Mouse (Mus musculus): ENCODE data around the gene Igfbp4. TPM values are rescaled to one million over a fixed set of nuclear protein-coding genes. Genes with fewer than 3 reads are reported as not detected.
A peak's percentile ranks its signal among the peaks of the same experiment; 100 is the strongest.

Igfbp4 gene
- polyA plus RNA-seq, 1 experiment: 274 TPM

GRCm38 (mm10) chr11:99010706-99011105 is 30.3 kb upstream of the Igfbp4 start:
- Histone ChIP-seq H3K4me1 (ENCODE audit: control insufficient read depth, insufficient read depth, insufficient read length) (no peaks in the 10 kb centered on the region), H3K27me3 (ENCODE audit: control insufficient read depth, insufficient read depth, low read length) (no peaks in the 10 kb centered on the region), H3K36me3 (ENCODE audit: control insufficient read depth, insufficient read depth, low read length) (no peaks in the 10 kb centered on the region; the same call in 1 of the 2 replicates), H3K4me3 (ENCODE audit: extremely low read depth, insufficient read depth, insufficient read length) (no peak overlapping the region), H3K27ac (ENCODE audit: insufficient read depth, low read length) (no peak overlapping the region)
- TF ChIP-seq CTCF (IDR thresholded peaks at IDR 0.05; ENCODE audit: extremely low read depth, insufficient read depth, insufficient read length, insufficient replicate concordance) (no peak), POLR2A (IDR thresholded peaks at IDR 0.05; ENCODE audit: low read depth, low read length) (no peak)
- WGBS: 96% methylated on average over 5 of the region's 5 CpGs
- DNase-seq (ENCODE audit: low read depth in 1 of 2, low spot score in 2 of 2): no peak

DNA sequence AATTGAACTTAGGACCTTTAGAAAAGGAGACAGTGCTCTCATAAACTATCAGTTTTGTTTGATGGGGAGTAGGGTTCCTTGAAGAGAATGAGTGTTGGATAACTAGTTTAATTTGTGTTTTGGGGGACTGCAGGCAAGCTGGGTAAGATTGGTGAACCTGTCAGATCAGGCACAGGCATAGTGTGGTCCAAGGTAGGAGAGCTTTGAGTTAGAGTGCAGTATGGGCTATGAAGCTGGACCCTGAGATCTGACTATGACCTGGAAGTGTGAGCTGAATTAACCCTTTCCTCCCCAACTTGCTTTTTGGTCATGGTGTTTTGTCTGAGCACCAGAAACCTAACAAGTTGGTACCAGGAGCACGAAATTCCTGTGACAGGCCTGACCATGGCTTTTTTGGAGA is 27.2 kb upstream of the Igfbp4 start:
- no peak overlapping the region for H3K4me3 ChIP-seq (ENCODE audit: extremely low read depth, insufficient read depth, insufficient read length)
- H3K36me3 ChIP-seq (ENCODE audit: control insufficient read depth, insufficient read depth, low read length): no peaks in the 10 kb centered on the region; the same call in 1 of the 2 replicates
- no peak overlapping the region for H3K27ac ChIP-seq (ENCODE audit: insufficient read depth, low read length)
- WGBS: 95% methylated on average over 1 of the region's 1 CpGs
- no peaks in the 10 kb centered on the region for H3K27me3 ChIP-seq (ENCODE audit: control insufficient read depth, insufficient read depth, low read length)
- no peaks in the 10 kb centered on the region for H3K4me1 ChIP-seq (ENCODE audit: control insufficient read depth, insufficient read depth, insufficient read length)
- no peak for TF ChIP-seq POLR2A (IDR thresholded peaks at IDR 0.05; ENCODE audit: low read depth, low read length)
- no peak for TF ChIP-seq CTCF (IDR thresholded peaks at IDR 0.05; ENCODE audit: extremely low read depth, insufficient read depth, insufficient read length, insufficient replicate concordance)
- no peak for DNase-seq (ENCODE audit: low read depth in 1 of 2, low spot score in 2 of 2)

DNA sequence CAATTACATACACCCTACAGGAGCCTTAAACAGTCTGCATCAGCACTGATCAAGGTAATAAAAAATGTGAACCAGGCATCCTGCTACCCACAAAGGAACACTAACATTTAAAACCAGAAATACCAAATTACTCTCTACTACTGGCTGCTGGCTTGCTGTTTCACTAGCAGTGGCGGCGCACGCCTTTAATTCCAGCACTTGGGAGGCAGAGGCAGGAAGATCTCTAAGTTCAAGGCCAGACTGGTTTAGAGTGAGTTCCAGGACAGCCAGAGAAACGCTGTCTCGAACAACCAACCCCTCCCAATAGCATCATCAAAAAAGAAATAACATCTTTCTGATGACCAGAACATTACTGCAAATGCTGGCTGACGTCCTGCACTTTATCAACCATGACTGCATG is 21.2 kb upstream of the Igfbp4 start:
- Histone ChIP-seq H3K27me3 (ENCODE audit: control insufficient read depth, insufficient read depth, low read length) (no peaks in the 10 kb centered on the region), H3K4me3 (ENCODE audit: extremely low read depth, insufficient read depth, insufficient read length) (no peak overlapping the region), H3K36me3 (ENCODE audit: control insufficient read depth, insufficient read depth, low read length) (no peaks in the 10 kb centered on the region), H3K4me1 (ENCODE audit: control insufficient read depth, insufficient read depth, insufficient read length) (no peaks in the 10 kb centered on the region; the same call in 1 of the 2 replicates), H3K27ac (ENCODE audit: insufficient read depth, low read length) (no peak overlapping the region)
- no peak for TF ChIP-seq CTCF (IDR thresholded peaks at IDR 0.05; ENCODE audit: extremely low read depth, insufficient read depth, insufficient read length, insufficient replicate concordance)
- no peak for TF ChIP-seq POLR2A (IDR thresholded peaks at IDR 0.05; ENCODE audit: low read depth, low read length)
- DNase-seq (ENCODE audit: low read depth in 1 of 2, low spot score in 2 of 2): no peak
- WGBS: 93% methylated on average over 6 of the region's 6 CpGs

DNA sequence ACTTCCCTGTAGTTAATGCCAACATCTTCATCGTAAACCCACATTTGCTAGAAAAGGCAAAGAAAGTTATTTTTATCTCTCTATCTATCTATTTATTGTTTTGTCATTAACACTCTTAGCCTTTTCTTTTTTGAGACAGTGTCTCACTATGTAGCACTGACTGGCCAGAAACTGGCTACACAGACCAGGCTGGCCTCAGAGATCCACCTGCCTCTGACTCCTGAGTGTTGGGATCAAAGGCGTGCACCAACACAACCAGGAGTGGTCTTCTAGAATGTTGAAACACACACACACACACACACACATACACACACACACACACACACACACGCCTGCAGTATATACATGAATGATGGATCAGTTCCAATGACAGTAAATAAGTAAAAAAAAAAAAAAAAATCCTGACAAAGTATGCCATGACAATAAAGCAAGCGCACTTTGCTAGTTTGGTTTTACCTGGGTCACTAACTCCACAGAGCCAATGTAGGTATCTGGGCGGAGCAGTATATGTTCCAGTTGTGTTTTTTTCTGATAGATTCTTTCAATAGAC is 18.6 kb upstream of the Igfbp4 start:
- no peak for TF ChIP-seq POLR2A (IDR thresholded peaks at IDR 0.05; ENCODE audit: low read depth, low read length)
- no peak for TF ChIP-seq CTCF (IDR thresholded peaks at IDR 0.05; ENCODE audit: extremely low read depth, insufficient read depth, insufficient read length, insufficient replicate concordance)
- Histone ChIP-seq H3K36me3 (ENCODE audit: control insufficient read depth, insufficient read depth, low read length) (no peaks in the 10 kb centered on the region), H3K4me1 (ENCODE audit: control insufficient read depth, insufficient read depth, insufficient read length) (no peaks in the 10 kb centered on the region; the same call in 1 of the 2 replicates), H3K27me3 (ENCODE audit: control insufficient read depth, insufficient read depth, low read length) (no peaks in the 10 kb centered on the region), H3K27ac (ENCODE audit: insufficient read depth, low read length) (no peak overlapping the region), H3K4me3 (ENCODE audit: extremely low read depth, insufficient read depth, insufficient read length) (no peak overlapping the region)
- 82% methylated on average over 5 of the region's 5 CpGs for WGBS
- DNase-seq (ENCODE audit: low read depth in 1 of 2, low spot score in 2 of 2): no peak

- DNase-seq (ENCODE audit: low read depth in 1 of 2, low spot score in 2 of 2): no peak
- H3K27me3 ChIP-seq (ENCODE audit: control insufficient read depth, insufficient read depth, low read length): no peaks in the 10 kb centered on the region
- peak overlapping the region; percentile 71 for H3K4me3 ChIP-seq (ENCODE audit: extremely low read depth, insufficient read depth, insufficient read length)
- no peak overlapping the region for H3K27ac ChIP-seq (ENCODE audit: insufficient read depth, low read length)
- TF ChIP-seq CTCF (IDR thresholded peaks at IDR 0.05; ENCODE audit: extremely low read depth, insufficient read depth, insufficient read length, insufficient replicate concordance): no peak
- no peak for TF ChIP-seq POLR2A (IDR thresholded peaks at IDR 0.05; ENCODE audit: low read depth, low read length)
- no peaks in the 10 kb centered on the region; the same call in 1 of the 2 replicates for H3K4me1 ChIP-seq (ENCODE audit: control insufficient read depth, insufficient read depth, insufficient read length)
- no peaks in the 10 kb centered on the region for H3K36me3 ChIP-seq (ENCODE audit: control insufficient read depth, insufficient read depth, low read length)
- 6% methylated on average over 4 of the region's 4 CpGs for WGBS
Observed at GRCm38 (mm10) chr11:99023094-99023493, 17.9 kb upstream of the Igfbp4 start.

GRCm38 (mm10) chr11:99023500-99024467 is 17.3 kb upstream of the Igfbp4 start, which contains the start of gene Top2a:
Gene Top2a, minus strand, starts transcription at chr11:99024189.
- H3K4me3 ChIP-seq (ENCODE audit: extremely low read depth, insufficient read depth, insufficient read length): peak within 1 kb of the TSS; percentile 71
- no peaks in the 10 kb centered on the region; the same call in 1 of the 2 replicates for H3K4me1 ChIP-seq (ENCODE audit: control insufficient read depth, insufficient read depth, insufficient read length)
- H3K27me3 ChIP-seq (ENCODE audit: control insufficient read depth, insufficient read depth, low read length): no peaks in the 10 kb centered on the region
- no peaks in the 10 kb centered on the region for H3K36me3 ChIP-seq (ENCODE audit: control insufficient read depth, insufficient read depth, low read length)
- whole genome bisulfite sequencing: under 1% methylated on average over 54 of the region's 54 CpGs
- DNase-seq (ENCODE audit: low read depth in 1 of 2, low spot score in 2 of 2): peak; percentile 84 to 99
- H3K27ac ChIP-seq (ENCODE audit: insufficient read depth, low read length): no peak within 1 kb of the TSS
- TF ChIP-seq CTCF (IDR thresholded peaks at IDR 0.05; ENCODE audit: extremely low read depth, insufficient read depth, insufficient read length, insufficient replicate concordance) (no peak), POLR2A (IDR thresholded peaks at IDR 0.05; ENCODE audit: low read depth, low read length) (no peak; the same call in 1 of the 2 replicates)
